Mouse (Mus musculus) limb, embryonic 13.5 days (tissue): Measurements from ENCODE around the gene Fev. TPM values are rescaled to one million over a fixed set of nuclear protein-coding genes. Genes with fewer than 3 reads are reported as not detected.

ENCODE experiments used
- ATAC-seq: fragments of 200-750 bp; cut with Nextera tagmentation; 2 replicates; pipeline ENCODE4 v1.8.0; 2017; ENCODE audit warnings: low read depth, moderate number of reproducible peaks, moderate TSS enrichment; ENCODE audit not compliant: low FRiP score
- H3K27ac ChIP-seq: fragments of 300-500 bp; sonication (generic); 2 replicates; pipeline ENCODE4 v1.5.1; 2015; ENCODE audit warnings: inconsistent platforms, mild to moderate bottlenecking, moderate library complexity
- H3K27me3 ChIP-seq: fragments of 300-500 bp; sonication (generic); 2 replicates; pipeline ENCODE4 v1.6.1; 2015; ENCODE audit warnings: mild to moderate bottlenecking, inconsistent platforms
- H3K36me3 ChIP-seq: fragments of 300-500 bp; sonication (generic); 2 replicates; pipeline ENCODE4 v1.6.1; 2015; ENCODE audit warnings: inconsistent platforms, mild to moderate bottlenecking, moderate library complexity
- H3K4me1 ChIP-seq: fragments of 300-500 bp; sonication (generic); 2 replicates; pipeline ENCODE4 v1.6.1; 2015; ENCODE audit warnings: inconsistent platforms
- H3K4me2 ChIP-seq: fragments of 300-500 bp; sonication (generic); replicated peaks from 2 replicates; pipeline ENCODE4 v1.6.1; 2015; ENCODE audit warnings: inconsistent platforms, mild to moderate bottlenecking, moderate library complexity
- H3K4me3 ChIP-seq: fragments of 300-500 bp; sonication (generic); 2 replicates; pipeline ENCODE4 v1.5.1; 2015; ENCODE audit warnings: moderate library complexity, mild to moderate bottlenecking, inconsistent platforms
- H3K9ac ChIP-seq: fragments of 300-500 bp; sonication (generic); 2 replicates; pipeline ENCODE4 v1.6.1; 2015; ENCODE audit warnings: mild to moderate bottlenecking, inconsistent platforms
- H3K9me3 ChIP-seq: fragments of 300-500 bp; sonication (generic); 2 replicates; pipeline ENCODE4 v1.6.1; 2016; ENCODE audit warnings: inconsistent platforms
- WGBS: fragments of 180-500 bp; shearing (Covaris S2); methylation state at CpG from one replicate; pipeline ENCODE4 v1.1.7; 2015; 5-methylcytosine and 5-hydroxymethylcytosine counted together
- polyA plus RNA-seq: library from polyadenylated mRNA; unstranded; fragments of >200 nt; fragmentation: Nextera tagmentation; extraction: Ambion mirVana; gene quantifications from 2 replicates; pipeline ENCODE4 v1.2.1, GENCODE M21; 2015

The Fev gene
- polyA plus RNA-seq, 1 experiment from 2014 or later, result 0.11 TPM

GRCm38 (mm10) chr1:74859223-74859984, 25.8 kb downstream of the Fev start:
- ATAC-seq, result no peak
- Histone ChIP-seq H3K4me3 (no peak overlapping the region), H3K27ac (no peak overlapping the region), H3K4me1 (peaks cover 27% of the 10 kb centered on the region), H3K9ac (no peak overlapping the region), H3K27me3 (peaks cover 72% of the 10 kb centered on the region), H3K4me2 (no peak overlapping the region), H3K36me3 (no peaks in the 10 kb centered on the region), H3K9me3 (no peaks in the 10 kb centered on the region)
- WGBS, result 39% methylated on average over 6 of the region's 6 CpGs

- WGBS, result 7% methylated on average over 16 of the region's 16 CpGs
- no peak overlapping the region for H3K9ac ChIP-seq
- H3K4me3 ChIP-seq, result peak overlapping the region; percentile 29
- no peak overlapping the region for H3K27ac ChIP-seq
- H3K4me1 ChIP-seq, result peaks cover 30% of the 10 kb centered on the region
- H3K9me3 ChIP-seq, result no peaks in the 10 kb centered on the region
- peaks cover 78% of the 10 kb centered on the region for H3K27me3 ChIP-seq
- peak overlapping the region; percentile 58 for H3K4me2 ChIP-seq
- no peak for ATAC-seq
- no peaks in the 10 kb centered on the region for H3K36me3 ChIP-seq
These were observed 26.4 kb downstream of the Fev start for GRCm38 (mm10) chr1:74858805-74859204.

GRCm38 (mm10) chr1:74858171-74858719, 27.0 kb downstream of the Fev start:
- Histone ChIP-seq H3K4me1 (peaks cover 30% of the 10 kb centered on the region), H3K27me3 (peaks cover 83% of the 10 kb centered on the region), H3K4me2 (peak overlapping the region; percentile 58), H3K9ac (no peak overlapping the region), H3K27ac (no peak overlapping the region), H3K36me3 (no peaks in the 10 kb centered on the region), H3K4me3 (peak overlapping the region; percentile 29), H3K9me3 (no peaks in the 10 kb centered on the region)
- under 1% methylated on average over 29 of the region's 29 CpGs for WGBS
- ATAC-seq, result no peak

GRCm38 (mm10) chr1:74857677-74858076, 27.5 kb downstream of the Fev start:
- Histone ChIP-seq H3K27me3 (peaks cover 89% of the 10 kb centered on the region), H3K4me3 (peak overlapping the region; percentile 29), H3K27ac (no peak overlapping the region), H3K9me3 (no peaks in the 10 kb centered on the region), H3K9ac (no peak overlapping the region), H3K36me3 (no peaks in the 10 kb centered on the region), H3K4me2 (peak overlapping the region; percentile 58), H3K4me1 (peaks cover 30% of the 10 kb centered on the region)
- WGBS, result 5% methylated on average over 4 of the region's 4 CpGs
- no peak for ATAC-seq

- peaks cover 94% of the 10 kb centered on the region for H3K27me3 ChIP-seq
- H3K4me2 ChIP-seq, result no peak overlapping the region
- no peak overlapping the region for H3K9ac ChIP-seq
- peaks cover 30% of the 10 kb centered on the region for H3K4me1 ChIP-seq
- 0 out of 2 replicates have a peak overlapping the region, but pooled peaks have one; percentile 3 for H3K4me3 ChIP-seq
- H3K27ac ChIP-seq, result no peak overlapping the region
- no peak for ATAC-seq
- WGBS, result 2% methylated on average over 20 of the region's 20 CpGs
- H3K36me3 ChIP-seq, result no peaks in the 10 kb centered on the region
- no peaks in the 10 kb centered on the region for H3K9me3 ChIP-seq
These were observed 28.0 kb downstream of the Fev start for GRCm38 (mm10) chr1:74857201-74857600.

- no peak overlapping the region for H3K27ac ChIP-seq
- peaks cover 30% of the 10 kb centered on the region for H3K4me1 ChIP-seq
- H3K4me2 ChIP-seq, result no peak overlapping the region
- WGBS, result under 1% methylated on average over 7 of the region's 7 CpGs
- no peaks in the 10 kb centered on the region for H3K36me3 ChIP-seq
- H3K9ac ChIP-seq, result no peak overlapping the region
- H3K4me3 ChIP-seq, result no peak overlapping the region; the same call in 1 of the 2 replicates
- no peaks in the 10 kb centered on the region for H3K9me3 ChIP-seq
- no peak for ATAC-seq
- H3K27me3 ChIP-seq, result peaks cover 94% of the 10 kb centered on the region
These were observed 28.4 kb downstream of the Fev start for GRCm38 (mm10) chr1:74856791-74857190.

GRCm38 (mm10) chr1:74856439-74856720, 28.8 kb downstream of the Fev start:
- Histone ChIP-seq H3K4me3 (peak overlapping the region; percentile 72), H3K9ac (no peak overlapping the region), H3K36me3 (no peaks in the 10 kb centered on the region), H3K4me2 (peak overlapping the region; percentile 97), H3K4me1 (peaks cover 30% of the 10 kb centered on the region), H3K9me3 (no peaks in the 10 kb centered on the region), H3K27ac (no peak overlapping the region), H3K27me3 (peaks cover 97% of the 10 kb centered on the region)
- ATAC-seq, result no peak
- 2% methylated on average over 11 of the region's 11 CpGs for WGBS

- no peaks in the 10 kb centered on the region for H3K36me3 ChIP-seq
- H3K27ac ChIP-seq, result no peak overlapping the region
- ATAC-seq, result no peak
- under 1% methylated on average over 72 of the region's 74 CpGs for WGBS
- no peaks in the 10 kb centered on the region for H3K9me3 ChIP-seq
- no peak overlapping the region for H3K9ac ChIP-seq
- peaks cover 30% of the 10 kb centered on the region for H3K4me1 ChIP-seq
- H3K4me2 ChIP-seq, result peak overlapping the region; percentile 97
- peak overlapping the region; percentile 72 for H3K4me3 ChIP-seq
- peaks cover 99% of the 10 kb centered on the region for H3K27me3 ChIP-seq
These were observed 29.4 kb downstream of the Fev start for GRCm38 (mm10) chr1:74855651-74856438.

- Histone ChIP-seq H3K27ac (no peak overlapping the region), H3K9ac (peak overlapping the region; percentile 66), H3K27me3 (peaks cover 99% of the 10 kb centered on the region), H3K9me3 (no peaks in the 10 kb centered on the region), H3K36me3 (no peaks in the 10 kb centered on the region), H3K4me1 (peaks cover 30% of the 10 kb centered on the region), H3K4me3 (peak overlapping the region; percentile 72), H3K4me2 (peak overlapping the region; percentile 97)
- ATAC-seq, result no peak
- WGBS, result under 1% methylated on average over 47 of the region's 48 CpGs
These were observed 30.1 kb downstream of the Fev start for GRCm38 (mm10) chr1:74855156-74855555.

- Histone ChIP-seq H3K27ac (no peak within 1 kb of the TSS), H3K4me3 (peak within 1 kb of the TSS; percentile 72), H3K4me2 (peak within 1 kb of the TSS; percentile 97), H3K9ac (peak within 1 kb of the TSS; percentile 66), H3K27me3 (peaks cover 99% of the 10 kb centered on the region), H3K36me3 (no peaks in the 10 kb centered on the region), H3K4me1 (peaks cover 30% of the 10 kb centered on the region), H3K9me3 (no peaks in the 10 kb centered on the region)
- ATAC-seq, result peak; percentile 96
- WGBS, result 4% methylated on average over 24 of the region's 39 CpGs
These were observed 30.7 kb downstream of the Fev start, which contains the start of gene Cdk5r2 for GRCm38 (mm10) chr1:74854306-74855056. Gene Cdk5r2 (plus strand): TSS chr1:74854934.

GRCm38 (mm10) chr1:74851001-74851775, 34.0 kb downstream of the Fev start:
- Histone ChIP-seq H3K4me1 (peaks cover 17% of the 10 kb centered on the region), H3K27me3 (peaks cover 90% of the 10 kb centered on the region), H3K4me2 (no peak overlapping the region)

More at GRCm38 (mm10) chr1:74851001-74851775, 34.0 kb downstream of the Fev start:
- no peak overlapping the region for H3K9ac ChIP-seq
- H3K36me3 ChIP-seq, result no peaks in the 10 kb centered on the region
- 17% methylated on average over 6 of the region's 6 CpGs for WGBS
- H3K27ac ChIP-seq, result no peak overlapping the region
- no peak for ATAC-seq
- H3K9me3 ChIP-seq, result no peaks in the 10 kb centered on the region
- no peak overlapping the region for H3K4me3 ChIP-seq
